In the genomic region with DNA sequence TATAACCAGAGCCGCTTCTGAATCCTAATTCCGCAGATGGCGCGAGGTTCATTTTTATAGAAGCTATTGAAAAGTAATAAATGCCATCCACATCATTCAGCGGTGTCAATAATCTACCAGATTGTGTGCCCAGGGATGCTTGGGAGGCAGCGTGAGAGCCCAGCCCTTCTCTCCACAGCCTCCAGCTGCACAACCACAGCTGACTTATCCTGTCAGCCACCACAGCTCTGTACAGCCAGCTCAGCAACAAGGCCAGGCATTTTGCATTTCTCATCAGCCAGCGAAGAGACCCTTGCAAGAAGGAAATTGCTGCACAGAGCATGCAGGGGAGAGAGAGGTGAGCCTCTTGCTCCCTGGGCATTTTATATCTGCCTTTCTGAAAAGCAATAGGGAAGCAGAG, we compare ENCODE assay signal across 32 mouse cellular contexts.
A peak's percentile ranks its signal among the peaks of the same experiment; 100 is the strongest.
DNase-seq lines count a peak whose midpoint lies in the region; ATAC-seq lines count a peak whose summit lies in the region.
"Had no signal": no experiment of that assay in that cellular context is flagged by ENCODE, and none has a peak within 500 bp of the region (broad histone marks: within the 10 kb centered on the region; RNA-seq: fewer than 3 reads in every experiment).

No protein-coding gene starts in this region.

- H3K4me3 ChIP-seq in forebrain, embryonic 16.5 days (replicated peaks; ENCODE audit: low read length), result no peak overlapping the region
- H3K4me3 ChIP-seq in forebrain, embryonic 11.5 days (ENCODE audit: low read depth, low read length), result no peak overlapping the region
- H3K4me3 ChIP-seq in hindbrain, embryonic 14.5 days (replicated peaks; ENCODE audit: low read length), result no peak overlapping the region
- H3K4me3 ChIP-seq in hindbrain, embryonic 10.5 days, result no peak overlapping the region
- no peak overlapping the region for H3K4me3 ChIP-seq in midbrain, embryonic 14.5 days (replicated peaks; ENCODE audit: low read depth, low read length)
- no peak overlapping the region for H3K4me3 ChIP-seq in midbrain, embryonic 10.5 days
- no peak overlapping the region for H3K4me3 ChIP-seq in neural tube, embryonic 14.5 days (ENCODE audit: low read depth, low read length)
- H3K4me3 ChIP-seq: erythroblast, embryonic 14.5 days; gastrocnemius, adult 2 months; heart, adult 2 months; heart, embryonic 12.5 days; intestine, embryonic 15.5 days; layer of hippocampus, adult 2 months; limb, embryonic 13.5 days; megakaryocyte, embryonic 14.5 days; neural tube, embryonic 12.5 days had no signal

- 84% methylated on average over 7 of the region's 7 CpGs for WGBS in forebrain, embryonic 16.5 days
- WGBS in forebrain, embryonic 11.5 days, result 95% methylated on average over 7 of the region's 7 CpGs
- 77% methylated on average over 7 of the region's 7 CpGs for WGBS in hindbrain, embryonic 14.5 days
- WGBS in hindbrain, embryonic 10.5 days, result 96% methylated on average over 7 of the region's 7 CpGs
- WGBS in midbrain, embryonic 14.5 days, result 81% methylated on average over 7 of the region's 7 CpGs
- 95% methylated on average over 7 of the region's 7 CpGs for WGBS in midbrain, embryonic 10.5 days
- WGBS in neural tube, embryonic 14.5 days, result 45% methylated on average over 7 of the region's 7 CpGs

- H3K27ac ChIP-seq in forebrain, embryonic 16.5 days (ENCODE audit: low read length), result no peak overlapping the region
- no peak overlapping the region for H3K27ac ChIP-seq in forebrain, embryonic 11.5 days (ENCODE audit: low read depth, low read length)
- H3K27ac ChIP-seq in hindbrain, embryonic 14.5 days, result peak overlapping the region; percentile 6; the same call in 1 of the 2 replicates
- H3K27ac ChIP-seq in hindbrain, embryonic 10.5 days, result no peak overlapping the region
- H3K27ac ChIP-seq in midbrain, embryonic 14.5 days (replicated peaks; ENCODE audit: low read depth, low read length), result 0 out of 2 replicates have a peak overlapping the region, but pooled peaks have one; percentile 21
- no peak overlapping the region for H3K27ac ChIP-seq in midbrain, embryonic 10.5 days (replicated peaks)
- H3K27ac ChIP-seq in neural tube, embryonic 14.5 days (ENCODE audit: low read depth, low read length), result peak overlapping the region; percentile 64
- H3K27ac ChIP-seq: gastrocnemius, adult 2 months; heart, adult 2 months; intestine, embryonic 15.5 days; layer of hippocampus, adult 2 months; limb, embryonic 13.5 days; neural tube, embryonic 12.5 days; stomach, postnatal 0 days had no signal

- peak; percentile 72 for ATAC-seq in forebrain, embryonic 16.5 days
- no peak for ATAC-seq in forebrain, embryonic 11.5 days (replicated peaks; ENCODE audit: low FRiP score)
- ATAC-seq in hindbrain, embryonic 14.5 days (ENCODE audit: low FRiP score), result no peak
- no peak for ATAC-seq in midbrain, embryonic 14.5 days (ENCODE audit: low FRiP score, low TSS enrichment)
- peak; percentile 76 for ATAC-seq in neural tube, embryonic 14.5 days (ENCODE audit: low read depth)
- ATAC-seq: intestine, embryonic 15.5 days; midbrain, embryonic 16.5 days; Patski had no signal

- no peaks in the 10 kb centered on the region for H3K36me3 ChIP-seq in forebrain, embryonic 16.5 days (ENCODE audit: control insufficient read depth, insufficient read depth)
- H3K36me3 ChIP-seq in forebrain, embryonic 11.5 days (ENCODE audit: control insufficient read depth, insufficient read depth, low read length), result no peaks in the 10 kb centered on the region
- no peaks in the 10 kb centered on the region for H3K36me3 ChIP-seq in hindbrain, embryonic 14.5 days (replicated peaks; ENCODE audit: control insufficient read depth, insufficient read depth)
- H3K36me3 ChIP-seq in hindbrain, embryonic 10.5 days, result no peaks in the 10 kb centered on the region
- no peaks in the 10 kb centered on the region for H3K36me3 ChIP-seq in midbrain, embryonic 14.5 days (ENCODE audit: control insufficient read depth, insufficient read depth, low read length)
- no peaks in the 10 kb centered on the region for H3K36me3 ChIP-seq in midbrain, embryonic 10.5 days
- no peaks in the 10 kb centered on the region for H3K36me3 ChIP-seq in neural tube, embryonic 14.5 days (ENCODE audit: control insufficient read depth, insufficient read depth, low read length)
- H3K36me3 ChIP-seq: heart, embryonic 12.5 days; intestine, embryonic 15.5 days; limb, embryonic 13.5 days; neural tube, embryonic 12.5 days had no signal

- no peaks in the 10 kb centered on the region for H3K4me1 ChIP-seq in forebrain, embryonic 16.5 days (replicated peaks; ENCODE audit: control insufficient read depth, insufficient read depth, low read length)
- H3K4me1 ChIP-seq in forebrain, embryonic 11.5 days (replicated peaks; ENCODE audit: control insufficient read depth, insufficient read depth, low read length), result 0 out of 2 replicates have a peak, but pooled peaks cover 1% of the 10 kb centered on the region
- H3K4me1 ChIP-seq in hindbrain, embryonic 14.5 days (replicated peaks; ENCODE audit: control insufficient read depth, insufficient read depth, low read length), result no peaks in the 10 kb centered on the region
- no peaks in the 10 kb centered on the region for H3K4me1 ChIP-seq in hindbrain, embryonic 10.5 days (replicated peaks)
- H3K4me1 ChIP-seq in midbrain, embryonic 14.5 days (ENCODE audit: control insufficient read depth, insufficient read depth, low read length), result no peaks in the 10 kb centered on the region
- no peaks in the 10 kb centered on the region for H3K4me1 ChIP-seq in midbrain, embryonic 10.5 days
- 0 out of 2 replicates have a peak, but pooled peaks cover 11% of the 10 kb centered on the region for H3K4me1 ChIP-seq in neural tube, embryonic 14.5 days (ENCODE audit: control insufficient read depth, insufficient read depth, low read length)
- H3K4me1 ChIP-seq: heart, embryonic 12.5 days; intestine, embryonic 15.5 days; limb, embryonic 13.5 days; megakaryocyte, embryonic 14.5 days; neural tube, embryonic 12.5 days had no signal

- H3K27me3 ChIP-seq in forebrain, embryonic 16.5 days (replicated peaks; ENCODE audit: control insufficient read depth, insufficient read depth, low read length), result no peaks in the 10 kb centered on the region
- H3K27me3 ChIP-seq in forebrain, embryonic 11.5 days (ENCODE audit: control insufficient read depth, insufficient read depth, low read length), result no peaks in the 10 kb centered on the region
- H3K27me3 ChIP-seq in hindbrain, embryonic 14.5 days (ENCODE audit: control insufficient read depth, insufficient read depth, low read length), result no peaks in the 10 kb centered on the region
- no peaks in the 10 kb centered on the region for H3K27me3 ChIP-seq in hindbrain, embryonic 10.5 days (ENCODE audit: insufficient read depth, poor library complexity, severe bottlenecking)
- H3K27me3 ChIP-seq in midbrain, embryonic 14.5 days (ENCODE audit: control insufficient read depth, insufficient read depth, low read length), result no peaks in the 10 kb centered on the region
- H3K27me3 ChIP-seq in midbrain, embryonic 10.5 days (ENCODE audit: low read depth, poor library complexity, severe bottlenecking), result no peaks in the 10 kb centered on the region
- no peaks in the 10 kb centered on the region for H3K27me3 ChIP-seq in neural tube, embryonic 14.5 days (ENCODE audit: control insufficient read depth, insufficient read depth, low read length)
- H3K27me3 ChIP-seq: heart, embryonic 12.5 days; intestine, embryonic 15.5 days; neural tube, embryonic 12.5 days had no signal

- H3K9ac ChIP-seq in forebrain, embryonic 16.5 days (replicated peaks; ENCODE audit: low read depth, low read length), result no peak overlapping the region
- H3K9ac ChIP-seq in forebrain, embryonic 11.5 days (ENCODE audit: low read length), result no peak overlapping the region
- no peak overlapping the region for H3K9ac ChIP-seq in hindbrain, embryonic 14.5 days
- H3K9ac ChIP-seq in midbrain, embryonic 14.5 days (replicated peaks; ENCODE audit: low read length), result no peak overlapping the region
- no peak overlapping the region for H3K9ac ChIP-seq in neural tube, embryonic 14.5 days (replicated peaks; ENCODE audit: low read depth, low read length)
- H3K9ac ChIP-seq: heart, embryonic 12.5 days; intestine, embryonic 15.5 days; limb, embryonic 13.5 days; neural tube, embryonic 12.5 days had no signal

- no peak overlapping the region for H3K4me2 ChIP-seq in forebrain, embryonic 16.5 days (ENCODE audit: low read length)
- no peak overlapping the region for H3K4me2 ChIP-seq in forebrain, embryonic 11.5 days (ENCODE audit: low read depth, low read length, severe bottlenecking)
- H3K4me2 ChIP-seq in hindbrain, embryonic 14.5 days (replicated peaks), result no peak overlapping the region
- no peak overlapping the region for H3K4me2 ChIP-seq in midbrain, embryonic 14.5 days (ENCODE audit: low read length)
- no peak overlapping the region for H3K4me2 ChIP-seq in neural tube, embryonic 14.5 days (ENCODE audit: low read depth, low read length)
- H3K4me2 ChIP-seq: heart, embryonic 12.5 days; intestine, embryonic 15.5 days; limb, embryonic 13.5 days; liver, embryonic 11.5 days; neural tube, embryonic 12.5 days had no signal

- no peak for DNase-seq in forebrain, embryonic 11.5 days (ENCODE audit: low spot score)
- no peak for DNase-seq in hindbrain, embryonic 14.5 days (ENCODE audit: low spot score)
- no peak for DNase-seq in hindbrain, embryonic 10.5 days (ENCODE audit: low spot score)
- DNase-seq in midbrain, embryonic 14.5 days, result no peak
- DNase-seq in midbrain, embryonic 10.5 days (ENCODE audit: low spot score), result no peak
- no peak for DNase-seq in right cerebral cortex, postnatal 25 days
- DNase-seq: adrenal gland, postnatal 14 days; cerebellum, adult 18-20 months; cerebellum, postnatal 14 days; gastrocnemius, adult 2 months; gastrocnemius, postnatal 36 days; heart, adult 2 months; kidney, adult 2 months; kidney, postnatal 36 days; lung, postnatal 4 days; right cerebral cortex, adult 18-20 months; right cerebral cortex, postnatal 4 days; thymus, adult 18-20 months; thymus, postnatal 25 days had no signal

- no peaks in the 10 kb centered on the region for H3K9me3 ChIP-seq in forebrain, embryonic 16.5 days (ENCODE audit: control insufficient read depth, low read length)
- H3K9me3 ChIP-seq in forebrain, embryonic 11.5 days (ENCODE audit: control insufficient read depth, low read length), result no peaks in the 10 kb centered on the region
- H3K9me3 ChIP-seq in hindbrain, embryonic 14.5 days (ENCODE audit: control insufficient read depth, low read length), result no peaks in the 10 kb centered on the region
- no peaks in the 10 kb centered on the region for H3K9me3 ChIP-seq in hindbrain, embryonic 10.5 days
- no peaks in the 10 kb centered on the region for H3K9me3 ChIP-seq in midbrain, embryonic 14.5 days (ENCODE audit: control insufficient read depth, low read length)
- H3K9me3 ChIP-seq in midbrain, embryonic 10.5 days (replicated peaks), result no peaks in the 10 kb centered on the region
- H3K9me3 ChIP-seq in neural tube, embryonic 14.5 days (ENCODE audit: control insufficient read depth, low read length), result no peaks in the 10 kb centered on the region
- H3K9me3 ChIP-seq: heart, embryonic 12.5 days; intestine, embryonic 15.5 days; limb, embryonic 13.5 days; megakaryocyte, embryonic 14.5 days; neural tube, embryonic 12.5 days had no signal

Comparison
In these comparisons a context has a peak if more than half of its experiments do, and no peak if none do; other contexts are left out.
1. ATAC-seq: peak in forebrain, embryonic 16.5 days (single experiment) and neural tube, embryonic 14.5 days (single experiment); none in forebrain, embryonic 11.5 days (single experiment), hindbrain, embryonic 14.5 days (single experiment) and midbrain, embryonic 14.5 days (single experiment).
2. H3K27ac ChIP-seq: peak in hindbrain, embryonic 14.5 days (single experiment), midbrain, embryonic 14.5 days (single experiment) and neural tube, embryonic 14.5 days (single experiment); none in forebrain, embryonic 16.5 days (single experiment), forebrain, embryonic 11.5 days (single experiment), hindbrain, embryonic 10.5 days (single experiment) and midbrain, embryonic 10.5 days (single experiment).